Mouse (Mus musculus) embryonic facial prominence, embryonic 15.5 days (tissue): ENCODE results near the gene Ift27. TPM values are rescaled to one million over a fixed set of nuclear protein-coding genes. Genes with fewer than 3 reads are reported as not detected.

ENCODE experiments used
- ATAC-seq: fragments of 200-750 bp; cut with Nextera tagmentation; 2 replicates; pipeline ENCODE4 v1.8.0; 2017; ENCODE audit warnings: low read depth, moderate TSS enrichment; ENCODE audit not compliant: insufficient number of reproducible peaks, low FRiP score, low TSS enrichment
- H3K27ac ChIP-seq: fragments of 300-500 bp; sonication (generic); replicated peaks from 2 replicates; pipeline ENCODE4 v1.5.1; 2015; ENCODE audit warnings: mild to moderate bottlenecking, inconsistent platforms
- H3K27me3 ChIP-seq: fragments of 300-500 bp; sonication (generic); 2 replicates; pipeline ENCODE4 v1.6.1; 2015; ENCODE audit warnings: inconsistent platforms
- H3K36me3 ChIP-seq: fragments of 300-500 bp; sonication (generic); 2 replicates; pipeline ENCODE4 v1.6.1; 2015; ENCODE audit warnings: mild to moderate bottlenecking, inconsistent platforms
- H3K4me1 ChIP-seq: fragments of 300-500 bp; sonication (generic); 2 replicates; pipeline ENCODE4 v1.6.1; 2015; ENCODE audit warnings: inconsistent platforms
- H3K4me2 ChIP-seq: fragments of 300-500 bp; sonication (generic); replicated peaks from 2 replicates; pipeline ENCODE4 v1.6.1; 2015; ENCODE audit warnings: mild to moderate bottlenecking, inconsistent platforms
- H3K4me3 ChIP-seq: fragments of 300-500 bp; sonication (generic); replicated peaks from 2 replicates; pipeline ENCODE4 v1.5.1; 2015; ENCODE audit warnings: mild to moderate bottlenecking, inconsistent platforms
- H3K9ac ChIP-seq: fragments of 300-500 bp; sonication (generic); 2 replicates; pipeline ENCODE4 v1.6.1; 2015; ENCODE audit warnings: inconsistent platforms
- H3K9me3 ChIP-seq: fragments of 300-500 bp; sonication (generic); replicated peaks from 2 replicates; pipeline ENCODE4 v1.6.1; 2016; ENCODE audit warnings: inconsistent platforms
- WGBS: fragments of 180-500 bp; shearing (Covaris S2); methylation state at CpG from one replicate; pipeline ENCODE4 v1.1.7; 2015; 5-methylcytosine and 5-hydroxymethylcytosine counted together
- polyA plus RNA-seq: library from polyadenylated mRNA; unstranded; fragments of >200 nt; fragmentation: Nextera tagmentation; extraction: Ambion mirVana; gene quantifications from 2 replicates; pipeline ENCODE4 v1.2.1, GENCODE M21; 2015

Gene Ift27
- polyA plus RNA-seq, 1 experiment from 2014 or later = 97.3 TPM

GRCm38 (mm10) chr15:78188546-78188945, 14.6 kb upstream of the Ift27 start:
- H3K4me2 ChIP-seq = no peak overlapping the region
- 80% methylated on average over 3 of the region's 3 CpGs for WGBS
- ATAC-seq = no peak
- H3K4me1 ChIP-seq = no peaks in the 10 kb centered on the region
- H3K27me3 ChIP-seq = peaks cover 8% of the 10 kb centered on the region; the same call in 1 of the 2 replicates
- H3K27ac ChIP-seq = no peak overlapping the region
- H3K9me3 ChIP-seq = no peaks in the 10 kb centered on the region
- H3K9ac ChIP-seq = no peak overlapping the region
- H3K36me3 ChIP-seq = no peaks in the 10 kb centered on the region
- H3K4me3 ChIP-seq = no peak overlapping the region

GRCm38 (mm10) chr15:78186906-78187305, 13.0 kb upstream of the Ift27 start:
- WGBS = 59% methylated on average over 5 of the region's 5 CpGs
- Histone ChIP-seq H3K27me3 (peaks cover 11% of the 10 kb centered on the region; the same call in 1 of the 2 replicates), H3K27ac (no peak overlapping the region), H3K9ac (no peak overlapping the region), H3K9me3 (no peaks in the 10 kb centered on the region), H3K4me3 (no peak overlapping the region), H3K4me1 (0 out of 2 replicates have a peak, but pooled peaks cover 1% of the 10 kb centered on the region), H3K4me2 (no peak overlapping the region), H3K36me3 (no peaks in the 10 kb centered on the region)
- ATAC-seq = no peak

- WGBS = 89% methylated on average over 4 of the region's 4 CpGs
- ATAC-seq = no peak
- no peaks in the 10 kb centered on the region for H3K36me3 ChIP-seq
Measured at GRCm38 (mm10) chr15:78185609-78186008, 11.7 kb upstream of the Ift27 start.

GRCm38 (mm10) chr15:78184855-78185254, 10.9 kb upstream of the Ift27 start:
- Histone ChIP-seq H3K9ac (no peak overlapping the region), H3K27me3 (peaks cover 11% of the 10 kb centered on the region; the same call in 1 of the 2 replicates)
- WGBS = 6% methylated on average over 10 of the region's 10 CpGs

More at GRCm38 (mm10) chr15:78185609-78186008, 11.7 kb upstream of the Ift27 start:
- Histone ChIP-seq H3K27ac (no peak overlapping the region), H3K4me3 (no peak overlapping the region), H3K4me2 (no peak overlapping the region), H3K4me1 (0 out of 2 replicates have a peak, but pooled peaks cover 4% of the 10 kb centered on the region), H3K9ac (no peak overlapping the region), H3K27me3 (peaks cover 11% of the 10 kb centered on the region; the same call in 1 of the 2 replicates), H3K9me3 (no peaks in the 10 kb centered on the region)

GRCm38 (mm10) chr15:78181701-78182405, 7.9 kb upstream of the Ift27 start:
- 33% methylated on average over 8 of the region's 8 CpGs for WGBS
- H3K36me3 ChIP-seq = no peaks in the 10 kb centered on the region
- 0 out of 2 replicates have a peak, but pooled peaks cover 4% of the 10 kb centered on the region for H3K4me1 ChIP-seq
- H3K27ac ChIP-seq = no peak overlapping the region
- no peak overlapping the region for H3K4me2 ChIP-seq
- H3K9me3 ChIP-seq = no peaks in the 10 kb centered on the region
- H3K4me3 ChIP-seq = no peak overlapping the region
- ATAC-seq = no peak
- H3K27me3 ChIP-seq = peaks cover 15% of the 10 kb centered on the region; the same call in 1 of the 2 replicates
- H3K9ac ChIP-seq = no peak overlapping the region

More at GRCm38 (mm10) chr15:78184855-78185254, 10.9 kb upstream of the Ift27 start:
- no peaks in the 10 kb centered on the region for H3K36me3 ChIP-seq
- no peak overlapping the region for H3K4me2 ChIP-seq
- no peaks in the 10 kb centered on the region for H3K9me3 ChIP-seq
- ATAC-seq = no peak
- H3K4me1 ChIP-seq = 0 out of 2 replicates have a peak, but pooled peaks cover 4% of the 10 kb centered on the region
- H3K27ac ChIP-seq = no peak overlapping the region
- no peak overlapping the region for H3K4me3 ChIP-seq

- no peaks in the 10 kb centered on the region for H3K36me3 ChIP-seq
- peaks cover 15% of the 10 kb centered on the region; the same call in 1 of the 2 replicates for H3K27me3 ChIP-seq
- H3K4me2 ChIP-seq = no peak overlapping the region
- ATAC-seq = no peak
- H3K4me3 ChIP-seq = no peak overlapping the region
- peaks cover 8% of the 10 kb centered on the region for H3K4me1 ChIP-seq
- no peak overlapping the region for H3K9ac ChIP-seq
- no peak overlapping the region for H3K27ac ChIP-seq
- WGBS = 57% methylated on average over 3 of the region's 3 CpGs
- no peaks in the 10 kb centered on the region for H3K9me3 ChIP-seq
Measured at GRCm38 (mm10) chr15:78179775-78180174, 5.9 kb upstream of the Ift27 start.

GRCm38 (mm10) chr15:78178397-78178796, 4.5 kb upstream of the Ift27 start:
- H3K9ac ChIP-seq = no peak overlapping the region
- no peaks in the 10 kb centered on the region for H3K9me3 ChIP-seq
- WGBS = 6% methylated on average over 9 of the region's 9 CpGs
- ATAC-seq = no peak
- H3K4me2 ChIP-seq = no peak overlapping the region
- H3K4me1 ChIP-seq = peaks cover 10% of the 10 kb centered on the region
- H3K36me3 ChIP-seq = no peaks in the 10 kb centered on the region
- 0 out of 2 replicates have a peak, but pooled peaks cover 6% of the 10 kb centered on the region for H3K27me3 ChIP-seq
- no peak overlapping the region for H3K4me3 ChIP-seq
- H3K27ac ChIP-seq = no peak overlapping the region

- H3K27ac ChIP-seq = no peak overlapping the region
- H3K4me2 ChIP-seq = no peak overlapping the region
- 63% methylated on average over 10 of the region's 10 CpGs for WGBS
Measured at GRCm38 (mm10) chr15:78177257-78177656, 3.4 kb upstream of the Ift27 start.

GRCm38 (mm10) chr15:78174887-78175245, 959 bp upstream of the Ift27 start:
- peak overlapping the region; percentile 55 for H3K4me2 ChIP-seq
- peak overlapping the region; percentile 26; the same call in 1 of the 2 replicates for H3K9ac ChIP-seq
- no peaks in the 10 kb centered on the region for H3K36me3 ChIP-seq
- H3K9me3 ChIP-seq = no peaks in the 10 kb centered on the region
- H3K4me3 ChIP-seq = peak overlapping the region; percentile 64
- peaks cover 15% of the 10 kb centered on the region for H3K4me1 ChIP-seq
- H3K27me3 ChIP-seq = 0 out of 2 replicates have a peak, but pooled peaks cover 5% of the 10 kb centered on the region
- WGBS = 69% methylated on average over 6 of the region's 6 CpGs
- no peak overlapping the region for H3K27ac ChIP-seq
- ATAC-seq = no peak

More at GRCm38 (mm10) chr15:78177257-78177656, 3.4 kb upstream of the Ift27 start:
- peaks cover 19% of the 10 kb centered on the region for H3K4me1 ChIP-seq
- no peaks in the 10 kb centered on the region for H3K36me3 ChIP-seq
- H3K27me3 ChIP-seq = 0 out of 2 replicates have a peak, but pooled peaks cover 5% of the 10 kb centered on the region
- ATAC-seq = no peak
- H3K9me3 ChIP-seq = no peaks in the 10 kb centered on the region
- no peak overlapping the region for H3K9ac ChIP-seq
- H3K4me3 ChIP-seq = no peak overlapping the region

GRCm38 (mm10) chr15:78172899-78173817, 749 bp downstream of the Ift27 start:
- 23% methylated on average over 26 of the region's 26 CpGs for WGBS
- ATAC-seq = no peak
- no peaks in the 10 kb centered on the region for H3K27me3 ChIP-seq
- peak overlapping the region; percentile 87 for H3K4me2 ChIP-seq
- H3K36me3 ChIP-seq = no peaks in the 10 kb centered on the region
- peak overlapping the region; percentile 60 for H3K9ac ChIP-seq
- peaks cover 15% of the 10 kb centered on the region for H3K4me1 ChIP-seq
- no peak overlapping the region for H3K27ac ChIP-seq
- H3K9me3 ChIP-seq = no peaks in the 10 kb centered on the region
- H3K4me3 ChIP-seq = peak overlapping the region; percentile 64
